Mouse (Mus musculus) layer of hippocampus, adult 18-20 months (tissue): ENCODE measurements at regions not wholly inside any gene's neighbourhood (a gene's known extent, or its start where the extent isn't known, plus 50 kb on each side); places are given as distances from the start of the nearest gene placed in this dataset.
"Not testable (repeated sequence)": the region's sequence is repeated elsewhere in the genome, so short reads cannot be mapped to it uniquely, and the experiment has no call there.

Experiments used
- DNase-seq, 2 experiments: peaks; one replicate each; pipeline ENCODE4 v3.0.0; 2022; ENCODE audit warnings: low spot score in 2 of 2

GRCm38 (mm10) chr4:18349157-18349556 is 1256.1 kb upstream of the Gm12353 start:
- DNase-seq, result no peak

DNA sequence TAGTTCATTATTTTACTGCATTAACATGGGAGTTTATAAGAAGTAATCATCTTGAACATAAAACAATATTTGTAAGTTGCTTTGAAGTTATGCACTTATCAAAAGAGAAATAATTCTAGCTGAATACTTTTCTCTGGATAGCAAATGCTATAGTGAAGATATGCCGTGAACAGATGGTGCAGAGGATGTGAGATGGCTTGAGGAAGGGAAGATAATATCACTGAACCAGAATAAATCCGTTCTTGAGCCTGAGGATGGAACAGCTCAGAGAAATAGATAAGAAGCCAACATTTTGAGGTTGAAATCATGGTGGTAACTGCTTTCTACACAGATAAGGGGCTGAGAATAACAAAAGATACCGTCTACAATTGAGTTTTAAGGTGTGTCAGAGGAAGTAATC is 1239.7 kb upstream of the Gm12353 start:
- DNase-seq, result peak; percentile 11 to 39

- peak; percentile 2 to 29 for DNase-seq
Measured at GRCm38 (mm10) chr4:18365916-18366315, 1239.3 kb upstream of the Gm12353 start.

GRCm38 (mm10) chr4:18394815-18395521 is 1210.3 kb upstream of the Gm12353 start:
- DNase-seq, result no peak

- not testable (repeated sequence) for DNase-seq
Measured at GRCm38 (mm10) chr4:18395528-18396128, 1209.6 kb upstream of the Gm12353 start.

DNA sequence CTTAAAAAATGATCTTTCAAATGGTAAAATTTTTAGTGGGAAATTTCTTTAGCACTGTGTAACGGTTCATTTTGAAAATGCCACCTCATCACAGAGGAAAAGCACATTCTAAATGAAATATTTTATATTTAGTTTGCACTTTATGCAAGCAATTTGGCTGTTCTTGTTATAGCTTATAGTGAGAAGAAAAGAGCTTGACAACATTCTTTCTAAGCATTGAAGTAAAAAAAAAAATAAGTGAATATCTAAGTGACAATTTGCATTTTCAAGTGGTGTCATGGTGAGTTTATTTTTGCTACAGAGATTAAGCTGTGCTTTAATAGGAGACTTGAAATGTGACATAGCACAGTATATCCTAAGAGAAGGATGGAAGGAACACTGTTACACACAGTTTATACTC is 1194.9 kb upstream of the Gm12353 start:
- DNase-seq, result no peak

- no peak for DNase-seq
Measured at GRCm38 (mm10) chr4:18441385-18441784, 1163.9 kb upstream of the Gm12353 start.

- no peak for DNase-seq
Measured at GRCm38 (mm10) chr4:18444284-18445004, 1160.8 kb upstream of the Gm12353 start.

GRCm38 (mm10) chr4:18461641-18462040 is 1143.6 kb upstream of the Gm12353 start:
- DNase-seq, result no peak

- not testable (repeated sequence) for DNase-seq
Measured at GRCm38 (mm10) chr4:18468271-18468670, 1137.0 kb upstream of the Gm12353 start.

DNA sequence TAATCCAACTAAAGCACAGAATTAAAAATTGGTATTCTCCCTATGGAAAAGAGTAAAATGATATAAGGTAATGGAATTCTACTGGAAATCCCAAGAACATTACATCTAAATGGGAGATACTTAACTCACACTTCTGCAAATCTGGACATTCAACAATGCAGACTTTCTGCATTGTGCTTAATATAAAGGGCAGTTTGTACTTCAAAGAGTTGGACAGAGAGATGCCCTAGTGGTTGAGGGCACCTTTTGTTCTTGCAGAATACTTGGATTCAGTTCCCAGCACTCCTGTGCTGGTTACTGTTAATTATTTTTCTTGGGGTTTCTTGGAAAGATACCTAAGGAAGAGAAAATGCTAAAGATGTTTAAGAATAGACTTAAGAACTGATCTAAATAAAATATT is 1135.7 kb upstream of the Gm12353 start:
- DNase-seq, result no peak
